Mouse (Mus musculus): ENCODE data around the gene Mapt. TPM values are rescaled to one million over a fixed set of nuclear protein-coding genes. Genes with fewer than 3 reads are reported as not detected.

Mapt gene
- total and polyA plus RNA-seq, 3 experiments: 0.21 to 1.7 (median 0.64) TPM

- Histone ChIP-seq H3K79me2 (replicated peaks; ENCODE audit: control insufficient read depth, extremely low read depth, insufficient read depth, poor library complexity, severe bottlenecking) (no peaks in the 10 kb centered on the region), H3K27me3 (replicated peaks) (no peaks in the 10 kb centered on the region)
- in situ Hi-C loops (cut with MboI; ENCODE audit: low pct_ligation_motif_present, low pct_unique_long_range_greater_than_20kb, low sequenced_read_pairs): no loop called here
Measured at GRCm38 (mm10) chr11:104329185-104329926, 98.2 kb downstream of the Mapt start.

GRCm38 (mm10) chr11:104330151-104330550, 99.0 kb downstream of the Mapt start:
- in situ Hi-C loops (cut with MboI; ENCODE audit: low pct_ligation_motif_present, low pct_unique_long_range_greater_than_20kb, low sequenced_read_pairs): loop anchor here (5.0 kb wide), 1 partner anchor 127 kb away; no protein-coding TSS in a partner anchor
- no peak overlapping the region for H3K9ac ChIP-seq (ENCODE audit: insufficient read depth, low read depth)

More at GRCm38 (mm10) chr11:104329185-104329926, 98.2 kb downstream of the Mapt start:
- Histone ChIP-seq H3K9me3 (replicated peaks; ENCODE audit: low read length) (no peaks in the 10 kb centered on the region), H3K27ac (ENCODE audit: insufficient read depth, low read depth) (no peak overlapping the region), H3K4me3 (replicated peaks in 1 of 3; ENCODE audit: low read depth in 2 of 3, low read length in 2 of 3, poor library complexity in 1 of 3) (no peak overlapping the region), H3K36me3 (replicated peaks in 1 of 2; ENCODE audit: control insufficient read depth in 1 of 2, insufficient read depth in 1 of 2, low read length in 1 of 2) (peaks cover 17 to 29% of the 10 kb centered on the region in 2 experiments), H3K4me2 (ENCODE audit: insufficient read depth, low read depth, poor library complexity, severe bottlenecking) (no peak overlapping the region), H3K4me1 (ENCODE audit: control insufficient read depth in 1 of 2, insufficient read depth in 2 of 2) (no peaks in the 10 kb centered on the region), H3K9ac (ENCODE audit: insufficient read depth, low read depth) (no peak overlapping the region)
- DNase-seq (ENCODE audit: extremely low read depth): no peak
- no peak for TF ChIP-seq NELFE (IDR thresholded peaks at IDR 0.05; ENCODE audit: low read depth, low read length)
- no peak for TF ChIP-seq MAX (IDR thresholded peaks at IDR 0.05; ENCODE audit: low read length)
- no peak for TF ChIP-seq ELF1 (IDR thresholded peaks at IDR 0.05; ENCODE audit: low read depth, low read length)
- no peak for TF ChIP-seq ZMIZ1 (IDR thresholded peaks at IDR 0.05; ENCODE audit: low read depth, low read length)
- TF ChIP-seq CHD2 (IDR thresholded peaks at IDR 0.05; ENCODE audit: low read length): no peak
- TF ChIP-seq RAD21 (IDR thresholded peaks at IDR 0.05; ENCODE audit: low read depth, low read length): no peak
- no peak for TF ChIP-seq PAX5 (IDR thresholded peaks at IDR 0.05; ENCODE audit: low read length)
- dilution Hi-C loops (cut with MboI; ENCODE audit: extremely low pct_ligation_motif_present, extremely low pct_unique_long_range_greater_than_20kb, low sequenced_read_pairs): no loop called here

GRCm38 (mm10) chr11:104331208-104331607, 100.0 kb downstream of the Mapt start:
- TF ChIP-seq ZKSCAN1 (IDR thresholded peaks at IDR 0.05; ENCODE audit: borderline replicate concordance, low read depth, low read length): no peak
- TF ChIP-seq JUND (conservative IDR thresholded peaks at IDR 0.05; ENCODE audit: low read depth, low read length): no peak
- TF ChIP-seq POLR2A (IDR thresholded peaks at IDR 0.05; ENCODE audit: low read depth, low read length): peak; percentile 17; the same call in 1 of the 2 replicates
- no peak for TF ChIP-seq PAX5 (IDR thresholded peaks at IDR 0.05; ENCODE audit: low read length)
- TF ChIP-seq CTCF (conservative IDR thresholded peaks at IDR 0.05 in 1 of 2, IDR thresholded peaks at IDR 0.05 in 1 of 2; ENCODE audit: low read depth in 2 of 2, low read length in 2 of 2): no peak
- Histone ChIP-seq H3K27me3 (replicated peaks) (no peaks in the 10 kb centered on the region), H3K9ac (ENCODE audit: insufficient read depth, low read depth) (no peak overlapping the region), H3K4me2 (ENCODE audit: insufficient read depth, low read depth, poor library complexity, severe bottlenecking) (no peak overlapping the region), H3K36me3 (replicated peaks in 1 of 2; ENCODE audit: control insufficient read depth in 1 of 2, insufficient read depth in 1 of 2, low read length in 1 of 2) (peaks cover 35 to 48% of the 10 kb centered on the region in 2 experiments), H3K9me3 (replicated peaks; ENCODE audit: low read length) (no peaks in the 10 kb centered on the region), H3K4me3 (replicated peaks in 1 of 3; ENCODE audit: low read depth in 2 of 3, low read length in 2 of 3, poor library complexity in 1 of 3) (no peak overlapping the region), H3K4me1 (ENCODE audit: control insufficient read depth in 1 of 2, insufficient read depth in 2 of 2) (no peaks in the 10 kb centered on the region), H3K79me2 (replicated peaks; ENCODE audit: control insufficient read depth, extremely low read depth, insufficient read depth, poor library complexity, severe bottlenecking) (no peaks in the 10 kb centered on the region), H3K27ac (ENCODE audit: insufficient read depth, low read depth) (no peak overlapping the region)
- no peak for DNase-seq (ENCODE audit: extremely low read depth)
- in situ Hi-C loops (cut with MboI; ENCODE audit: low pct_ligation_motif_present, low pct_unique_long_range_greater_than_20kb, low sequenced_read_pairs): loop anchor here (5.0 kb wide), 1 partner anchor 126 kb away; no protein-coding TSS in a partner anchor
- dilution Hi-C loops (cut with MboI; ENCODE audit: extremely low pct_ligation_motif_present, extremely low pct_unique_long_range_greater_than_20kb, low sequenced_read_pairs): no loop called here

More at GRCm38 (mm10) chr11:104330151-104330550, 99.0 kb downstream of the Mapt start:
- H3K27me3 ChIP-seq (replicated peaks): no peaks in the 10 kb centered on the region
- TF ChIP-seq CTCF (conservative IDR thresholded peaks at IDR 0.05 in 1 of 2, IDR thresholded peaks at IDR 0.05 in 1 of 2; ENCODE audit: low read depth in 2 of 2, low read length in 2 of 2): peak in 1 of 2 experiments; percentile 17; a peak in 2 of 4 replicates
- no peak for TF ChIP-seq EP300 (IDR thresholded peaks at IDR 0.05; ENCODE audit: low read length)
- H3K4me2 ChIP-seq (ENCODE audit: insufficient read depth, low read depth, poor library complexity, severe bottlenecking): no peak overlapping the region
- no peaks in the 10 kb centered on the region for H3K9me3 ChIP-seq (replicated peaks; ENCODE audit: low read length)
- H3K36me3 ChIP-seq (replicated peaks in 1 of 2; ENCODE audit: control insufficient read depth in 1 of 2, insufficient read depth in 1 of 2, low read length in 1 of 2): peaks cover 24 to 37% of the 10 kb centered on the region in 2 experiments
- no peak for DNase-seq (ENCODE audit: extremely low read depth)
- H3K4me1 ChIP-seq (ENCODE audit: control insufficient read depth in 1 of 2, insufficient read depth in 2 of 2): no peaks in the 10 kb centered on the region
- no peak overlapping the region for H3K4me3 ChIP-seq (replicated peaks in 1 of 3; ENCODE audit: low read depth in 2 of 3, low read length in 2 of 3, poor library complexity in 1 of 3)
- H3K27ac ChIP-seq (ENCODE audit: insufficient read depth, low read depth): no peak overlapping the region
- H3K79me2 ChIP-seq (replicated peaks; ENCODE audit: control insufficient read depth, extremely low read depth, insufficient read depth, poor library complexity, severe bottlenecking): no peaks in the 10 kb centered on the region
- dilution Hi-C loops (cut with MboI; ENCODE audit: extremely low pct_ligation_motif_present, extremely low pct_unique_long_range_greater_than_20kb, low sequenced_read_pairs): no loop called here

All from CH12.LX (cell line).